Mouse (Mus musculus) CH12.LX (cell line): ENCODE data around the gene Pus10. TPM values are rescaled to one million over a fixed set of nuclear protein-coding genes. Genes with fewer than 3 reads are reported as not detected.

Source experiments
- DNase-seq: peaks from one replicate; pipeline ENCODE4 v3.0.0-alpha.2; 2013; ENCODE audit errors: extremely low read depth
- H3K27ac ChIP-seq: 2 replicates; pipeline ENCODE4 v1.5.1; 2012; ENCODE audit warnings: low read depth, mild to moderate bottlenecking, control low read depth, moderate library complexity; ENCODE audit not compliant: insufficient read depth
- H3K27me3 ChIP-seq: replicated peaks from 2 replicates; pipeline ENCODE3; 2012; ENCODE audit warnings: inconsistent platforms
- H3K36me3 ChIP-seq, 2 experiments: replicated peaks in 1 of 2; 2 replicates each; pipeline versions ENCODE3 to v1.6.1; 2012; ENCODE audit warnings: inconsistent platforms in 1 of 2, low read length in 1 of 2, mild to moderate bottlenecking in 1 of 2, mixed read lengths in 1 of 2, moderate library complexity in 1 of 2; ENCODE audit not compliant: control insufficient read depth in 1 of 2, insufficient read depth in 1 of 2
- H3K4me1 ChIP-seq, 2 experiments: 2 replicates each; pipeline ENCODE4 v1.6.1; 2012; ENCODE audit warnings: inconsistent platforms in 1 of 2, moderate library complexity in 1 of 2; ENCODE audit not compliant: insufficient read depth in 2 of 2, control insufficient read depth in 1 of 2
- H3K4me2 ChIP-seq: 2 replicates; pipeline ENCODE4 v1.6.1; 2012; ENCODE audit warnings: low read depth, mild to moderate bottlenecking, control low read depth; ENCODE audit not compliant: poor library complexity, insufficient read depth, severe bottlenecking
- H3K4me3 ChIP-seq, 3 experiments: fragments of 150-350 bp in 1 of 3; sonication (generic) in 1 of 3; replicated peaks in 1 of 3; 2 replicates each; pipeline versions ENCODE3 to v1.5.1; 2011 to 2012; ENCODE audit warnings: low read depth in 2 of 3, low read length in 2 of 3, mild to moderate bottlenecking in 2 of 3, moderate library complexity in 2 of 3, control low read depth in 1 of 3, improper control_type of control experiment in 1 of 3, inconsistent platforms in 1 of 3, mixed read lengths in 1 of 3; ENCODE audit not compliant: poor library complexity in 1 of 3
- H3K79me2 ChIP-seq: replicated peaks from 2 replicates; pipeline ENCODE4 v1.6.1; 2012; ENCODE audit warnings: mild to moderate bottlenecking, moderate library complexity; ENCODE audit not compliant: control insufficient read depth, poor library complexity, insufficient read depth, severe bottlenecking; ENCODE audit errors: extremely low read depth
- H3K9ac ChIP-seq: 2 replicates; pipeline ENCODE4 v1.6.1; 2012; ENCODE audit warnings: low read depth, mild to moderate bottlenecking, control low read depth, moderate library complexity; ENCODE audit not compliant: insufficient read depth
- H3K9me3 ChIP-seq: replicated peaks from 2 replicates; pipeline ENCODE3; 2012; ENCODE audit warnings: low read length, inconsistent platforms, mixed read lengths
- BHLHE40 ChIP-seq: IDR thresholded peaks from 2 replicates; pipeline ENCODE4 v1.6.1; 2011; ENCODE audit warnings: mild to moderate bottlenecking, low read depth, low read length, improper control_type of control experiment
- CHD1 ChIP-seq: IDR thresholded peaks from 2 replicates; pipeline ENCODE4 v1.6.1; 2012; ENCODE audit warnings: low read depth, low read length, improper control_type of control experiment, inconsistent platforms
- CHD2 ChIP-seq: IDR thresholded peaks from 2 replicates; pipeline ENCODE4 v1.6.1; 2011; ENCODE audit warnings: low read length, improper control_type of control experiment
- CTCF ChIP-seq, 2 experiments: IDR thresholded peaks in 1 of 2; conservative IDR thresholded peaks in 1 of 2; 2 replicates each; pipeline ENCODE4 v1.5.1; 2011 to 2012; ENCODE audit warnings: low read depth in 2 of 2, low read length in 2 of 2, improper control_type of control experiment in 1 of 2, inconsistent platforms in 1 of 2, mild to moderate bottlenecking in 1 of 2, moderate library complexity in 1 of 2
- IRF4 ChIP-seq: IDR thresholded peaks from 2 replicates; pipeline ENCODE4 v1.6.1; 2014; ENCODE audit warnings: low read depth, mild to moderate bottlenecking, inconsistent platforms, low read length, improper control_type of control experiment
- JUN ChIP-seq: IDR thresholded peaks from 2 replicates; pipeline ENCODE4 v1.6.1; 2011; ENCODE audit warnings: low read depth, mild to moderate bottlenecking, low read length, improper control_type of control experiment, moderate library complexity; ENCODE audit not compliant: insufficient read depth
- JUND ChIP-seq: conservative IDR thresholded peaks from 2 replicates; pipeline ENCODE4 v1.6.1; 2011; ENCODE audit warnings: low read depth, low read length, improper control_type of control experiment
- MAFK ChIP-seq: IDR thresholded peaks from 2 replicates; pipeline ENCODE4 v1.6.1; 2011; ENCODE audit warnings: low read length, improper control_type of control experiment; ENCODE audit not compliant: insufficient replicate concordance
- MEF2A ChIP-seq: IDR thresholded peaks from 2 replicates; pipeline ENCODE4 v1.6.1; 2014; ENCODE audit warnings: low read depth, mild to moderate bottlenecking, inconsistent platforms, low read length, improper control_type of control experiment, borderline replicate concordance
- MXI1 ChIP-seq: IDR thresholded peaks from 2 replicates; pipeline ENCODE4 v1.6.1; 2011; ENCODE audit warnings: mild to moderate bottlenecking, low read depth, low read length, improper control_type of control experiment
- NRF1 ChIP-seq: IDR thresholded peaks from 2 replicates; pipeline ENCODE4 v1.6.1; 2014; ENCODE audit warnings: low read depth, mild to moderate bottlenecking, inconsistent platforms, low read length, improper control_type of control experiment, moderate library complexity
- PAX5 ChIP-seq: IDR thresholded peaks from 2 replicates; pipeline ENCODE4 v1.6.1; 2012; ENCODE audit warnings: low read length, inconsistent platforms, mixed read lengths
- POLR2AphosphoS2 ChIP-seq: IDR thresholded peaks from 2 replicates; pipeline ENCODE4 v1.6.1; 2011; ENCODE audit warnings: low read depth, low read length, improper control_type of control experiment
- TBP ChIP-seq: conservative IDR thresholded peaks from 2 replicates; pipeline ENCODE4 v1.6.1; 2011; ENCODE audit warnings: low read depth, low read length, improper control_type of control experiment
- TCF12 ChIP-seq: IDR thresholded peaks from 2 replicates; pipeline ENCODE4 v1.6.1; 2014; ENCODE audit warnings: low read depth, mild to moderate bottlenecking, inconsistent platforms, low read length, improper control_type of control experiment
- USF1 ChIP-seq: IDR thresholded peaks from 2 replicates; pipeline ENCODE4 v1.6.1; 2014; ENCODE audit warnings: low read depth, mild to moderate bottlenecking, inconsistent platforms, low read length, improper control_type of control experiment
- ZC3H11A ChIP-seq: IDR thresholded peaks from 2 replicates; pipeline ENCODE4 v1.6.1; 2012; ENCODE audit warnings: low read depth, mild to moderate bottlenecking, inconsistent platforms, low read length, improper control_type of control experiment
- dilution Hi-C: fragments of 300-500 bp; cut with MboI; formaldehyde crosslinking; loops from 2 replicates; pipeline ENCODE4 v1.14.3; 2020; ENCODE audit warnings: low sequenced_read_pairs; ENCODE audit not compliant: extremely low pct_unique_long_range_greater_than_20kb, extremely low pct_ligation_motif_present
- in situ Hi-C: fragments of 300-500 bp; cut with MboI; formaldehyde crosslinking; loops from 3 replicates; pipeline ENCODE4 v1.14.3; 2019; ENCODE audit warnings: low sequenced_read_pairs, low pct_ligation_motif_present, low pct_unique_long_range_greater_than_20kb, mixed read lengths
- polyA plus RNA-seq: library from polyadenylated mRNA; unstranded; fragments of >175 nt; gene quantifications from 2 replicates; pipeline ENCODE4 v1.2.1, GENCODE M21; 2012; ENCODE audit warnings: low read depth; ENCODE audit not compliant: insufficient read length
- total RNA-seq, 2 experiments: library from RNA; depleted of rRNA; stranded (reverse); fragments of 300-350 nt in 1 of 2; fragments of >200 nt in 1 of 2; gene quantifications; 2 replicates each; pipeline ENCODE4 v1.2.3; 2012 to 2014

Pus10 gene
- total and polyA plus RNA-seq, 3 experiments: 57.6 to 113 (median 92.3) TPM

DNA sequence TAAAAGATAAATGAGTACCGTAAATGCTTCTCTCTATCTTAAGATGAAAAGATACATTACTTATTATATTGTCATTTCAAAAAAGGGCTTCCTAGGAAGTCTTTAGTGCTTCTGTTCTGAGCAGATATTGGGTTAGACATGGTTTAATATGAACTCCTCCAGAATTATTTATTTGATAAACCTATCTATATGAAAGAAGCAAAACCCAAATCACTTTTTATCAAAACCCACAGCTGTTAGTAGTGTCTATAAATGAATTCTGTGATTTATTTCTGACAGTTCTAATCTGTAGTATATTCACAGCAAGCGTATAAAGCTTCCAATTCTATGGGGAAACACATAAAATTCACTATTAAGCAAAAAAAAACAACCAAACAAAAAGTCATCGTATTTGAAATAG, 17.6 kb upstream of the Pus10 start:
- DNase-seq: no peak
- Histone ChIP-seq H3K36me3 (peaks cover 19 to 38% of the 10 kb centered on the region in 2 experiments), H3K9me3 (no peaks in the 10 kb centered on the region), H3K27me3 (no peaks in the 10 kb centered on the region), H3K79me2 (no peaks in the 10 kb centered on the region), H3K27ac (no peak overlapping the region), H3K4me2 (no peak overlapping the region), H3K9ac (no peak overlapping the region), H3K4me1 (no peaks in the 10 kb centered on the region), H3K4me3 (no peak overlapping the region)
- TF ChIP-seq MXI1: no peak
- no peak for TF ChIP-seq TCF12
- no peak for TF ChIP-seq CHD2
- TF ChIP-seq MAFK: no peak; the same call in 1 of the 2 replicates
- no peak for TF ChIP-seq ZC3H11A
- no peak for TF ChIP-seq USF1
- no peak for TF ChIP-seq JUND
- TF ChIP-seq CTCF (conservative IDR thresholded peaks at IDR 0.05 in 1 of 2, IDR thresholded peaks at IDR 0.05 in 1 of 2; ENCODE audit: low read depth in 2 of 2, low read length in 2 of 2): no peak
- no peak for TF ChIP-seq BHLHE40
- TF ChIP-seq POLR2AphosphoS2: no peak
- no peak for TF ChIP-seq MEF2A
- no peak for TF ChIP-seq NRF1
- no peak for TF ChIP-seq TBP
- TF ChIP-seq PAX5: no peak
- dilution Hi-C loops (no loop called here), in situ Hi-C loops (no loop called here)

DNA sequence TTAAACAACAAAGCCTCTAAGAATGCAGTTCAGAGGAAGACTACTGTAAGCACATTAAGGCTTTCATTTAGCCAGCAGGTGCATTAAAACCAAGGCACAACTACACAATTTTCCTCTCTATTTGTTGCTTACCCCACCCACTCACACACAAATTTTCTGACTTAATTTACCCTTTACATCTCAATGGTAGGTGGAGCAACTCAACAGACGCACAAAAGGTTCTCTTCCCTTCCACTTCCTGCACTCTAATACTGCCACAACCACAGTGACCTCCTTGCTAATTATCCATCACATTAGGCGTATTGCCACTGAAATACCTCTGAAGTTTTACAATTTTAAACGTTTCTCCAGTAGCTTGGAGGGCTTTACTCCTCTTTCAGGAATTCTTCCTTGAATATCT, 11.8 kb upstream of the Pus10 start:
- Histone ChIP-seq H3K36me3 (peaks cover 18 to 47% of the 10 kb centered on the region in 2 experiments), H3K4me2 (no peak overlapping the region), H3K27ac (no peak overlapping the region), H3K4me3 (no peak overlapping the region), H3K27me3 (no peaks in the 10 kb centered on the region), H3K79me2 (peaks cover 5% of the 10 kb centered on the region), H3K9ac (no peak overlapping the region), H3K9me3 (no peaks in the 10 kb centered on the region), H3K4me1 (no peaks in the 10 kb centered on the region)
- in situ Hi-C loops (no loop called here), dilution Hi-C loops (no loop called here)
- TF ChIP-seq NRF1: no peak
- TF ChIP-seq PAX5: no peak
- no peak for TF ChIP-seq CHD1
- TF ChIP-seq CTCF (conservative IDR thresholded peaks at IDR 0.05 in 1 of 2, IDR thresholded peaks at IDR 0.05 in 1 of 2; ENCODE audit: low read depth in 2 of 2, low read length in 2 of 2): no peak
- no peak for TF ChIP-seq JUN
- TF ChIP-seq IRF4: no peak
- no peak for DNase-seq
